Mouse (Mus musculus) gonadal fat pad, adult 2 months (tissue): Measurements from ENCODE around the gene Srsf10. TPM values are rescaled to one million over a fixed set of nuclear protein-coding genes. Genes with fewer than 3 reads are reported as not detected.

Experiments used
- DNase-seq: peaks from one replicate; pipeline ENCODE4 v3.0.0-alpha.2; 2012; ENCODE audit warnings: low read depth
- polyA plus RNA-seq: library from polyadenylated mRNA; depleted of rRNA; stranded (reverse); fragments of >200 nt; gene quantifications from 2 replicates; pipeline ENCODE4 v1.2.3, GENCODE M21; 2012

Srsf10 gene
- polyA plus RNA-seq, 1 experiment = 61.3 TPM

GRCm38 (mm10) chr4:135855080-135855479 lies 467 bp upstream of the Srsf10 start:
- DNase-seq = no peak

GRCm38 (mm10) chr4:135856223-135857091 lies 910 bp downstream of the Srsf10 start:
- no peak for DNase-seq

DNA sequence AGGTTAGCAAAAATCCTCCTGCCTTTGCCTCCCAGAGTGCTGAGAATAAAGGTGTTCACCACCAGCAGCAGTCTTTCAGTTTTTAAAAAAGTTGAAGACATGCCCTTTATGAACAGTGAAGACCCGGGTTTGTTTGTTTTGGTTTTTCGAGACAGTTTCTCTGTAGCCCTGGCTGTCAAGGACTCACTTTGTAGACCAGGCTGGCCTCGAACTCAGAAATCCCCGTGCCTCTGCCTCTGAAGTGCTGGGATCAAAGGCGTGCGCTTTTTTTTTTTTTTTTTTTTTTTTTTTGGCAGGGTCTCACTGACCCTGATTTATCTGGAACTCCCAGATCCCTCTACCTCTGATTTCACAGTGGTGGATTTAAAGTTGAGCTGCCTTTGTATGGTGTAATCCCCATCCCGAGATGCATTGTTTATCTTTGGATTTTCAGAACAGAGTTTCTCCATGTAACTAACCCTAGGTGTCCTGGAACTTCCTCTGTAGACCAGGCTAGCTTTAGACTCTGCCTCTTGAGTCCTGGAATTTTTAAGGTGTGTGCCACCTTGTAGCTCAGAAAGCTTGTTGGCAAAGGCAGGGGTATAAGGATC lies 2.1 kb downstream of the Srsf10 start:
- no peak for DNase-seq

DNA sequence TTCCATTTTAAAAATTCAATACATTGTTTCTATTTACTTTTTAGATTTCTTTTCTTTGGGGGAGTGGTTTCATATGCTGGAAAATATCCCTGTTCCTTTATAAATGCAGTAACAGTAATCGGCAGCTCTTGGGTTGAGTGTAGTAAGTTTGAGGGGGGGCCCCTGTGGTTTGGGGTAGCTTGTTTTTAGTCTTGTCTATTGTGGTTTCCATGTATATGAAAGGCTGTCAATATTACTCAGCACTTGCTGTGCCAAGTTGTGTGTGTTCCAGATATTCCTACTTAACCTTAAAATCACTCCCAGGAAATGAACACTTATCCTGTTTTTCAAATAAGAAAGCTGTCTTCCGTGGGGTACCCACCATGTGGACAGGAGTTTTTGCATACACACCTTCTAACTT lies 13.4 kb downstream of the Srsf10 start:
- no peak for DNase-seq

DNA sequence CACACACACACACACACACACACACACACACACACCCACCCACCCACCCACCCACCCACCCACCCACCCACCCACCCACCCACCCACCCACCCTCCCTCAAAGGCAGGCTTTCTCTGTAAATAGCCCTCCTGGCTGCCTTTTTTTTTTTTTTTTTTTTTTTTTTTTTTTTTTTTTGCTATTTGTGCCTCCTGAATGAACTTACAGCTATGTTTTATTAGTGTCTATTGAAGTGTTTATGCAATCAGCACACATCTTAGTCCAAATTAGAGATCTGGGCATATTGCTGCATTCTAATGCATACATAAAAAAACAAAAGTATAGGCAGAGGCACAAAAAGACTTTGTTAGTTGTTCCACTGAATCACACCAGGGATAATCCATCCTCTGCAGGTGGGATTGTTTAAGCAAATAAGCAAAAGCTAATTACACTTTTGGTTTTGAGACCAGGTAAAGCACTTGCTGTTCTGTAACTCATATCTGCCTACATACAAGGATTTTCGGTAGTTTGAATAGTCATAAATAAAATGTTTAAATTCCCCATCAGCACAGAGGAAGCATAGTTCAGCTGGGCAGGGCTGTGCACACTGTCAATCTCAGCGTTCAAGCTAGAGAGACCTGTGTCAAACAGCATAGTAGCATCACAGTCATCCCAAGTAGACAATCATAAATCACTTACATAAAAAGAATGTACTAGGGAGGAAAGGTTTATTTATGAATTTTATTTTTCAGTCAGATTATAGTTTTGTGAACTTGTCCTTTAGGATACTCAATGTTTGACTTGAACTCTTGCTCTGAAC lies 14.9 kb downstream of the Srsf10 start:
- DNase-seq = no peak

GRCm38 (mm10) chr4:135872015-135872414 lies 16.5 kb downstream of the Srsf10 start:
- no peak for DNase-seq

DNA sequence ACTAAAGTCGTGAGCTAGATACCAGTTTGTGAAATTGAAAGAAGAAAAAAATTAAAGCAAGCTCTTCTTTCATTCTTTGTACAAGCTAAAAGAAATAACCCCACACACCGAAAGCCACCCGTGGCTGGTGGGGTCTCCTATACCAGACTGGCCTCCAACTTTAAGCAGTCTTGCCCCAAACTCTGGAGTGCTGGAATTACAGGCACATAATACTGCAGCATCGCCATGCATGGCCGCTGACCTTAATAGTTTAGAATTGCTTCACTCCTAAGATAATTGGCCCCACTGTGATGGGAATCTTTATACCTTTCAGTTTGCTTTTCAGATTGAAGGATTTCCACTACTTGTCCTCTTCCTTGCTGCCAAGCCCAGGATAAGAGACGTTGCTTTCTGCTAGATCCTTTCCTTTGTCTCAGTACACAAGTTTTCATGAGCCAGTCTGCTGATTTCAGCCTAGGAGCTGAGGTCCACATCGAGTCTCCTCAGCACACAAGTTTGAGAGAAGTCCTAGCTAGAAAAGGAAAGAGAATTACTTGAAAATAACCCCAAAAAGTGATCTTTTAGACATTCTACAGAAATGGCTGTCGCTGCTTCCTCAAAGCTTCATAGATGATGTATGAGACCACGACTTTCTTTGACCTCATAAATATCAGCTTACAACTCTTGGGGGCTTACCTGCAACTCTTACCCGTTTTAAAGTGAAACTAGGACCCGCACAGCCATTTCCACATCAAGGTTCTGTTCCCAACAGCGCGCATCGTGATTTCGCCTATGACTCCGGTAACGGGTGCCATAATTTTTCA lies 17.2 kb downstream of the Srsf10 start:
- no peak for DNase-seq

DNA sequence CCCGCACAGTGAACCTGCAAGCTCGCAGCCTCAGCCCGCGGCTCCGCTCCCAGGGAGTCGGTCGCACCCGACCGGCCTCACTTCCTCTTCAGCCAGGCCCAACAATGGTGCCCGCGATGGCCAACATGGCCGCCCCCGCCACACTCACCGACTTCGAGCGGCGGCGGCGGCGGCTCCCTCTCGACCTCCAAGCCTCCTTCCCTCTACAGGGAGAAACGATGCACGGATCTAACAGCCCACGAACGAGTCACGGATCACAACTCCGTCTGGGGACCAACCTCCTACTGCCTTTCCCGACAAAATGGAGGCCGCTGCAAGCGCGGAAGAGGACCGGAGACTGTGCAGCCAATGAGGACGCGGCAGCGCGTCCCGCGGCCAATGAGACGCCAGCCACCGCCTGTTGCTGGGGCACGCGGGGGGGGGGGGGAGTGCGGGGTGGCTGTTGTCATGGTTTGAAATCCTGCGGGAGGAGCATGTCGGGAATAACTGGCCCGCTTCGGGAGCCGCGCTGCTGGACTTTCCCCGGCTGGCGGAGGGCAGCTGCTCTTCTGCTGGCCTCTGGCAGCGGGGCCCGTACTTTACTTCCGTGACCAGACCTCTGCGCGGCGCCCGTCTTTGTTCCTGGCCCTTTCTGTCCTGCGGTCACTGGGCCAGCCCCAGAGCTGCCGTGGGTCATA lies 18.1 kb downstream of the Srsf10 start, which contains the start of gene Pnrc2:
Pnrc2 (minus strand) TSS at position 325 of the 677 bp plus-strand sequence.
- DNase-seq = no peak

DNA sequence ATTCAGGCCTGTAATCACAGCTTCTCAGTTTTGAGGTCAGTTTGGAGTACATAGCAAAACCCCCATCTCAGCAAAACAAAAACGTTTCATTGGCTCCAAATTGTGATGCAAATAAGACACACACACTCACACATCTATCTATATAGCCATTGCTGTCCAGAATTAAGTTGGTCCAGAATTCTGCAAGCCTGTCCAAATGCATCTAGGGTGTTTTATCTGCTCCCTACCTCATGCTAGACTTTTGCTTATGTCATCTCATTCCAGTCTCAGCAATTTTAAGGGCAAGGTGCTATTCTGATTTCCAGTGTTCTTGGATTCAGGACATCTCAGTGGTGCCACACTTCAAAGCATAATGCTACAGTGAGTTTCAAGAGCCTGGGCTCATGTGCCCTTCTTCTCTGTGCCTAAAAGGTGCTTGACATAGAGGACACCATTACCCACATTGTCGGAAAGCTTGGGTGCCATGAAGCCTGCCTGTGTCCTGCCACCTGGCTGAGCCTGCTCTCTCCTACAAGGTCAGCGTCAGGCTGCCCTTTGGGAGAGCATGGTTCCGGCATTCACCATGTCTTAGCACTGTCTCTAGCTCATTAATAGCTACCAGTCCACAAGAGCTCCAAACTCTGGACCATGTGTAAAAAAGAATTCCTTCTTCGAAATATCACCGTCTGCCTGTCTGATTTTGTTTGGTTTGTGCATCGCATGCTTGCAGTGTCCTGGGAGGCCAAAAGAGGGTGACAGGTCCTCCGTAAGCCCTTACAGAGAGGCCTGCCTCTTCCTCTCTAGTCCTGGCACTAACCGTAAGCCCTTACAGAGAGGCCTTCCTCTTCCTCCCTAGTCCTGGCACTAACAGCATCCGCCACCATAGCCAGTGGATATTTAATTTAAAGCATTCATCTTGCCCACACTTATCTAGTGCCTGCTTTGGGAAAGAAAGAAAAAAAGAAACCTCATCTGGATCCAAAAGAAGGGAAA lies 19.3 kb downstream of the Srsf10 start:
- DNase-seq = no peak

GRCm38 (mm10) chr4:135875546-135875945 lies 20.0 kb downstream of the Srsf10 start:
- DNase-seq = no peak

GRCm38 (mm10) chr4:135875991-135876582 lies 20.5 kb downstream of the Srsf10 start:
- no peak for DNase-seq

DNA sequence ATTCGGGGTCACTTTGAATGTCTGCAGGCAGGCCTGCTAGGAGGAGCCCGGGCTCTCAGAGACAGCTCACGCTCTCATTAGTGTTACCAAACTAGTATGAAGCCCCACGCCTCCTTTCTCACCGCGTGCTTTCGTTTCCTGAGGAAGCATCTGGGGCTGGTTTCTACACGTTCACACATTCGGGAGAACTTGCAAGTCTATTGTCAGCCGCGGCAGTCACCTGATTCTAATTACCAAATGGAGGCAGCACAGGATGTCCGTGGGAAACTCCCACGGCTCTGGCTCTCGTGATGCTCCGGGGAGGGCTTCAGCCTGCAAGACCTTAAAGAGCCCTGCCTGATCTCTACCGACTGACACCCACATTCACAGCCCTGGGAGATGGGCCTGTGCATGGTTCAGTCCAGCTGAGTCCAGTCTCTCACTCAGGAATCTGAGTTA lies 21.1 kb downstream of the Srsf10 start:
- no peak for DNase-seq

GRCm38 (mm10) chr4:135877742-135878141 lies 22.2 kb downstream of the Srsf10 start:
- no peak for DNase-seq

DNA sequence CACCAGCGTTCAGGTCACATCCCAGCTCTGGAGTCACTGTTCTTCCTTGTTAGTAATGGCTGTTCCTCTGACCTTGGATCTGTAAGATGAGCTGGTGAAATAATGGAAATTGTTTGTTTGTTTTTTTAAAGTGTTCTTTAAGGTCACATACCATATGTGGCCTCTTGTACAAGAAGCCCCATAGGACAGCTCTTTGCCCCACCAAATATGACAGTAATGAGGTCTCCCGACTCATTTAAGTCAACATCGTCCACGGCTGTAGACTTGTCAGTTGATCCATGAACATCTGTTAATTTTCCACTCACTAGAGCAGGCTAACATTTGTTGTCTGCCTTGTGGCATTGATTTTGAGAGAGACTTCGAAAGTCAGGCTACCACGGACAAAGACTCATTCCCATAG lies 23.5 kb downstream of the Srsf10 start:
- DNase-seq = no peak

GRCm38 (mm10) chr4:135880018-135880417 lies 24.5 kb downstream of the Srsf10 start:
- DNase-seq = no peak

GRCm38 (mm10) chr4:135880576-135880975 lies 25.0 kb downstream of the Srsf10 start:
- no peak for DNase-seq

DNA sequence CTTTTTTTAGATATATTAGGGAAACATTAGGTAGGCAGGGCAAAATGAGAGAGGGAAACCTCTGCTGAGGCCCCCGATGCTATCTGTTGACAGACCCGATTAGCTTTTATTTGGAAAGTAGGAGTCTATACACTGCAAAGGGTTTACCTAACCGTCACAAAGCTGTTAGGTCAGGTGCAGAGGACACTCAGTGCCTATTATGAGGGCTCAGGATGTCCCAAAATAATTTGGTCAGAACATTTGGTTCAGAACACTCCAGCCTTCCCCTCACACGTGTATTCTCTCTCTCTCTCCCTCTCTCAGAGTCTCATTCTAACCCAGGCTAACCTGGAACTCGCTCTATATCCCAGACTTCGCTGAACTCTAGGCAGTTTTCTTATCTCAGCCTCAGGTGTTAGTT lies 26.5 kb downstream of the Srsf10 start:
- DNase-seq = no peak

GRCm38 (mm10) chr4:135883401-135883851 lies 27.9 kb downstream of the Srsf10 start:
- no peak for DNase-seq

DNA sequence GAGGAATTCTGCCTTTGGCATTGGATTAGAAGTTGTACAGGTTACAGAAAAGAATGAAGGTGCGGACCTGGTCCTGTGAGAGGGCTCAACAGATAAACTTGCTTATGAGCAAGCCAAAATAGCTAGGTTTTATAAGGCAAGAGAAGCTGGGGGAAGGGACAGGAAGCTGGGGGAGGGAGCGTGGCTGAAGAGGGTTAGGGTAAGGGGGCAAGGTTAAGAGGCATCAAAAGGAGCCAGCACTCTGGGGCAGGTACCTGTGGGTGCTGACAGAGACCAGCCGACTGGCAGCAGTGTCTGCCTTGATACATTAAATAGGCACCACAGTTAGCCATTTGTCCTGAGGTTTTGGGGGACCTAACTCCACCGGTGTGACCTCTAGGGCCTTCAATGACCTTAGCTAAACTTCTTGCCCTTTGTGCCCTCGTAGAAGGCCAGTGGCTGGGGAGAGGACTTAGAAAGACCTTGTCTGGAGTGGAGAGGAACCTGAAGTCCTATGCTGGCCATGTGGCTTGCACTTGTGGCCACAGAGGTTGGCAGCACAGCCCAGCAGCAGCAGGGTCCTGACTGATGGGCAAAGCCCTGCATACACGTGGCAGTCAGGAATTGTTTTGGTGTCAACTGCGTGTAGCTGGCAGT lies 28.5 kb downstream of the Srsf10 start:
- DNase-seq = no peak
